In the genomic region with DNA sequence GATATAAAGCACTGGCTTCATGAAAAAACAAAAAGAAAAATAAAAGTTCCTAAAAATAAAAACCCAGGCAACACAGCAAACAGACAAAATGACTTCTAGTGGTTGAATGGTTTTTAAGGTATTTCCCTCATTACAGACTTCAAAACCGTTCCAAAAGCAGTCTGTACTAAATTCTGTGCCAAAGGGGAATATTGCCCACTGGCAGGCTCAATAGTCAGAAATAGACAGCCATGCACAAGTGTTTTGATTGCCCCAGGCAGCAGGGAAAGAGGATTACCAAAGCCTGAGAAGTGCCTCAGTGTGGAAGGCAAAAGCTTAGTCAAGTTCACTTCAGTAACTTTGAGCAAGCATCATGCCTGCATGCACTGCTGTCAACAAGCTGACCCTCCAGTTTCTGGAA, we compare ENCODE assay signal across 24 mouse cellular contexts.
A peak's percentile ranks its signal among the peaks of the same experiment; 100 is the strongest.
DNase-seq lines count a peak whose midpoint lies in the region; ATAC-seq and TF ChIP-seq lines count a peak whose summit lies in the region.
"Had no signal": no experiment of that assay in that cellular context is flagged by ENCODE, and none has a peak within 500 bp of the region (broad histone marks: within the 10 kb centered on the region; RNA-seq: fewer than 3 reads in every experiment).

No protein-coding gene starts in this region.

- peak; percentile 70 for DNase-seq in forebrain, postnatal 0 days
- DNase-seq in forebrain, embryonic 14.5 days (ENCODE audit: low spot score): no peak
- peak; percentile 34 to 41 for DNase-seq in right cerebral cortex, postnatal 10 days (ENCODE audit: low spot score in 2 of 2)
- DNase-seq in right cerebral cortex, adult 18-20 months: no peak
- DNase-seq in adipocyte (ENCODE audit: low spot score): peak; percentile 48
- peak; percentile 83 for DNase-seq in fibroblast of lung, adult 2 months (ENCODE audit: low read depth)
- DNase-seq: adrenal gland, adult 2 months; adrenal gland, postnatal 14 days; cerebellum, adult 18-20 months; cerebellum, adult 9-11 months; cerebellum, postnatal 36 days; embryo, embryonic 11 days; gastrocnemius, postnatal 25 days; heart, adult 18-20 months; kidney, adult 11 months had no signal

- no peak overlapping the region for H3K27ac ChIP-seq in forebrain, postnatal 0 days (ENCODE audit: low read depth, low read length)
- H3K27ac ChIP-seq in forebrain, embryonic 14.5 days (ENCODE audit: low read depth, low read length): no peak overlapping the region
- no peak overlapping the region for H3K27ac ChIP-seq in intestine, postnatal 0 days (ENCODE audit: low read depth, low read length)
- H3K27ac ChIP-seq in midbrain, embryonic 13.5 days: no peak overlapping the region
- H3K27ac ChIP-seq: embryonic facial prominence, embryonic 15.5 days; forebrain, embryonic 12.5 days; heart, embryonic 10.5 days; hindbrain, embryonic 12.5 days; hindbrain, embryonic 15.5 days had no signal

- no peak for ATAC-seq in forebrain, postnatal 0 days
- no peak for ATAC-seq in forebrain, embryonic 14.5 days
- no peak for ATAC-seq in intestine, postnatal 0 days
- no peak for ATAC-seq in midbrain, embryonic 13.5 days
- ATAC-seq: CD4-positive, CD25-positive, alpha-beta regulatory T cell, adult 4 months; forebrain, embryonic 16.5 days had no signal

- 27% methylated on average over 1 of the region's 1 CpGs for WGBS in forebrain, postnatal 0 days
- WGBS in forebrain, embryonic 14.5 days: 68% methylated on average over 1 of the region's 1 CpGs
- WGBS in intestine, postnatal 0 days: 71% methylated on average over 1 of the region's 1 CpGs
- 82% methylated on average over 1 of the region's 1 CpGs for WGBS in midbrain, embryonic 13.5 days

- H3K27me3 ChIP-seq in forebrain, postnatal 0 days (ENCODE audit: insufficient read depth, low read length): no peaks in the 10 kb centered on the region
- no peaks in the 10 kb centered on the region for H3K27me3 ChIP-seq in forebrain, embryonic 14.5 days (replicated peaks; ENCODE audit: control insufficient read depth, insufficient read depth, low read length)
- H3K27me3 ChIP-seq in intestine, postnatal 0 days (replicated peaks; ENCODE audit: control insufficient read depth, insufficient read depth, low read length): no peaks in the 10 kb centered on the region
- H3K27me3 ChIP-seq in midbrain, embryonic 13.5 days: no peaks in the 10 kb centered on the region
- H3K27me3 ChIP-seq: embryonic facial prominence, embryonic 15.5 days; forebrain, embryonic 12.5 days; hindbrain, embryonic 12.5 days; hindbrain, embryonic 15.5 days had no signal

- H3K4me3 ChIP-seq in forebrain, postnatal 0 days (ENCODE audit: low read depth, low read length): no peak overlapping the region
- H3K4me3 ChIP-seq in forebrain, embryonic 14.5 days (ENCODE audit: low read depth, low read length): no peak overlapping the region
- H3K4me3 ChIP-seq in intestine, postnatal 0 days (ENCODE audit: low read depth, low read length): no peak overlapping the region
- no peak overlapping the region for H3K4me3 ChIP-seq in midbrain, embryonic 13.5 days (replicated peaks)
- H3K4me3 ChIP-seq: embryonic facial prominence, embryonic 15.5 days; forebrain, embryonic 12.5 days; heart, embryonic 10.5 days; hindbrain, embryonic 12.5 days; hindbrain, embryonic 15.5 days had no signal

- H3K4me1 ChIP-seq in forebrain, postnatal 0 days (ENCODE audit: insufficient read depth): no peaks in the 10 kb centered on the region
- no peaks in the 10 kb centered on the region for H3K4me1 ChIP-seq in forebrain, embryonic 14.5 days (ENCODE audit: control insufficient read depth, insufficient read depth, low read length)
- H3K4me1 ChIP-seq in intestine, postnatal 0 days (replicated peaks; ENCODE audit: control insufficient read depth, insufficient read depth, low read length): no peaks in the 10 kb centered on the region
- no peaks in the 10 kb centered on the region for H3K4me1 ChIP-seq in midbrain, embryonic 13.5 days (replicated peaks)
- H3K4me1 ChIP-seq: embryonic facial prominence, embryonic 15.5 days; forebrain, embryonic 12.5 days; heart, embryonic 10.5 days; hindbrain, embryonic 12.5 days; hindbrain, embryonic 15.5 days had no signal

- H3K9me3 ChIP-seq in forebrain, postnatal 0 days (ENCODE audit: low read length): no peaks in the 10 kb centered on the region
- no peaks in the 10 kb centered on the region for H3K9me3 ChIP-seq in forebrain, embryonic 14.5 days (replicated peaks; ENCODE audit: control insufficient read depth, low read length)
- H3K9me3 ChIP-seq in intestine, postnatal 0 days (ENCODE audit: control insufficient read depth): no peaks in the 10 kb centered on the region
- no peaks in the 10 kb centered on the region for H3K9me3 ChIP-seq in midbrain, embryonic 13.5 days
- H3K9me3 ChIP-seq: embryonic facial prominence, embryonic 15.5 days; forebrain, embryonic 12.5 days; heart, embryonic 10.5 days; hindbrain, embryonic 12.5 days; hindbrain, embryonic 15.5 days had no signal

- no peak for TF ChIP-seq CTCF in forebrain, postnatal 0 days (IDR thresholded peaks at IDR 0.05; ENCODE audit: low read depth)
- no peak for TF ChIP-seq CTCF in intestine, postnatal 0 days (IDR thresholded peaks at IDR 0.05; ENCODE audit: low read depth)

- H3K9ac ChIP-seq in forebrain, postnatal 0 days: no peak overlapping the region
- H3K9ac ChIP-seq in forebrain, embryonic 14.5 days (ENCODE audit: low read length): no peak overlapping the region
- H3K9ac ChIP-seq in intestine, postnatal 0 days (ENCODE audit: low read depth, low read length): no peak overlapping the region
- H3K9ac ChIP-seq in midbrain, embryonic 13.5 days (replicated peaks): no peak overlapping the region
- H3K9ac ChIP-seq: embryonic facial prominence, embryonic 15.5 days; forebrain, embryonic 12.5 days; hindbrain, embryonic 12.5 days; hindbrain, embryonic 15.5 days had no signal

- H3K4me2 ChIP-seq in forebrain, postnatal 0 days (ENCODE audit: low read depth): no peak overlapping the region
- no peak overlapping the region for H3K4me2 ChIP-seq in forebrain, embryonic 14.5 days (ENCODE audit: low read length)
- H3K4me2 ChIP-seq in intestine, postnatal 0 days (replicated peaks; ENCODE audit: low read depth): no peak overlapping the region
- no peak overlapping the region for H3K4me2 ChIP-seq in midbrain, embryonic 13.5 days (replicated peaks)
- H3K4me2 ChIP-seq: embryonic facial prominence, embryonic 15.5 days; forebrain, embryonic 12.5 days; hindbrain, embryonic 12.5 days; hindbrain, embryonic 15.5 days had no signal

- H3K36me3 ChIP-seq in forebrain, postnatal 0 days (ENCODE audit: insufficient read depth): no peaks in the 10 kb centered on the region
- no peaks in the 10 kb centered on the region for H3K36me3 ChIP-seq in forebrain, embryonic 14.5 days (ENCODE audit: control insufficient read depth, insufficient read depth, low read length)
- H3K36me3 ChIP-seq in intestine, postnatal 0 days (ENCODE audit: control insufficient read depth, insufficient read depth): no peaks in the 10 kb centered on the region
- no peaks in the 10 kb centered on the region for H3K36me3 ChIP-seq in midbrain, embryonic 13.5 days
- H3K36me3 ChIP-seq: embryonic facial prominence, embryonic 15.5 days; forebrain, embryonic 12.5 days; heart, embryonic 10.5 days; hindbrain, embryonic 12.5 days; hindbrain, embryonic 15.5 days had no signal

Comparison
In these comparisons a context has a peak if more than half of its experiments do, and no peak if none do; other contexts are left out.
1. DNase-seq: peak in forebrain, postnatal 0 days (single experiment), right cerebral cortex, postnatal 10 days (2 of 2), adipocyte (single experiment) and fibroblast of lung, adult 2 months (single experiment); none in forebrain, embryonic 14.5 days (single experiment) and right cerebral cortex, adult 18-20 months (single experiment).